Mouse (Mus musculus): Measurements from ENCODE around the gene 2200002J24Rik.

GRCm38 (mm10) chr7:30728214-30728613 lies 29.5 kb downstream of the 2200002J24Rik start:
- TF ChIP-seq POLR2A (IDR thresholded peaks at IDR 0.05; ENCODE audit: borderline replicate concordance, extremely low read depth, insufficient read depth, insufficient read length, poor library complexity, severe bottlenecking) = no peak
- no peak for TF ChIP-seq CTCF (IDR thresholded peaks at IDR 0.05; ENCODE audit: borderline replicate concordance, extremely low read depth, insufficient read depth, insufficient read length)

Data from brain, embryonic 14.5 days (tissue).